Mouse (Mus musculus) layer of hippocampus, postnatal 14 days (tissue): Measurements from ENCODE around the gene Plac9a. TPM values are rescaled to one million over a fixed set of nuclear protein-coding genes. Genes with fewer than 3 reads are reported as not detected.
A peak's percentile ranks its signal among the peaks of the same experiment; 100 is the strongest.
"Not testable (repeated sequence)": the region's sequence is repeated elsewhere in the genome, so short reads cannot be mapped to it uniquely, and the experiment has no call there.

ENCODE experiments used
- DNase-seq, 2 experiments: peaks; one replicate each; pipeline ENCODE4 v3.0.0; 2021 to 2022; ENCODE audit warnings: low spot score in 2 of 2, mixed read lengths in 1 of 2
- long read RNA-seq, 2 experiments: library from polyadenylated mRNA; stranded (forward); transcript quantifications; one replicate each; pipeline ENCODE4 v2.0.0; 2021
- total RNA-seq, 2 experiments: library from RNA; stranded (reverse); gene quantifications; 2 replicates each; pipeline ENCODE4 v1.2.3; 2021

Plac9a gene
- total RNA-seq: 1 to 10 TPM in 1 of 2 experiments, not detected in 1; 3.0 TPM
- long read RNA-seq, experiment 1, partial matches to known transcripts: 0 of 3 reads
- long read RNA-seq, experiment 1, other reads (novel, unspliced or antisense): 0 of 3 reads
- long read RNA-seq, experiment 2, transcript Plac9a-201 (4 exons, 1,555 nt): major isoform, 16 of 19 reads
- long read RNA-seq, experiment 2, partial matches to known transcripts: 0 of 19 reads
- long read RNA-seq, experiment 2, other reads (novel, unspliced or antisense): 3 of 19 reads

DNA sequence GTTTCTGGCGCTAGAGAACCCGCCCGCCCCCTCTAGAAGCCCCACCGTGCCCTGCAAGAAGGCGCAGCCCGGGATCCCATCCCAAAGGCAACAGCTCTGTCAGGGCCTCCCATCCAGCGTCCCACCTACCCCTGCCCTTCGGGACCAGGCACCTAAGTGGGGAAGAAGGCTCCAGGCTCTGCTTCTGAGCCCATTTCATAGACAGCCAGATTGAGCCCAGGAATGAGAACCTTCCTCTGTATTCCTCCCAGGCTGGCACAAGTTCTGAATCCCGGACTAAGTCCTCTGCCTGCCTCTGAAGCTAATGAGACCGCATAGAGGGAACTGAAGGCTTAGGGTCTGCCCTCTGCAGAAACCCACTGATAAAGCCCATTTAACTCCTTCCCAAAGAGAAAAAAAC, at the start of gene Plac9a:
Gene Plac9a (minus strand): TSS at position 101 of the 400 bp plus-strand sequence.
- DNase-seq: not testable (repeated sequence)

DNA sequence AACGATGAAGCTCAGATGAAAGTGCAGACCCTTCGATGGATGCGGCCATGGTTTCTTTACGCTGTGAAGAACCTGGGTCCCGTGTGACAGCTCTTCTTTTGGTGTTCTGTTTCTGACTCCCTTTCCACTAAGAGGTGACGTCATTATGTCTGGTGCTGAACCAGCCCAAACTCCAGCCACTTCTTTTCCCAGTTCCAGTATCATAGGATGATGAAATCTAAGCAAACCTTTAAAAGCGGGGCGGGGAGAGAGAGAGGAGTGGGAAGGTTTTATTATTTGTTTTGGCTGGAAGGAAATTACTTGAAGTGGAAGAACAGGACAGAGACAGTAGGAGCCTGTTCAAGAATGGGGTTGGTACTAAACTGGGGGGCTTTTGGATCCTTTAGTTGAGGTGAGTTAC, 35.1 kb upstream of the Plac9a start, which contains the start of gene Cphx1:
Gene Cphx1 (plus strand): TSS at position 301 of the 400 bp plus-strand sequence.
- not testable (repeated sequence) for DNase-seq

DNA sequence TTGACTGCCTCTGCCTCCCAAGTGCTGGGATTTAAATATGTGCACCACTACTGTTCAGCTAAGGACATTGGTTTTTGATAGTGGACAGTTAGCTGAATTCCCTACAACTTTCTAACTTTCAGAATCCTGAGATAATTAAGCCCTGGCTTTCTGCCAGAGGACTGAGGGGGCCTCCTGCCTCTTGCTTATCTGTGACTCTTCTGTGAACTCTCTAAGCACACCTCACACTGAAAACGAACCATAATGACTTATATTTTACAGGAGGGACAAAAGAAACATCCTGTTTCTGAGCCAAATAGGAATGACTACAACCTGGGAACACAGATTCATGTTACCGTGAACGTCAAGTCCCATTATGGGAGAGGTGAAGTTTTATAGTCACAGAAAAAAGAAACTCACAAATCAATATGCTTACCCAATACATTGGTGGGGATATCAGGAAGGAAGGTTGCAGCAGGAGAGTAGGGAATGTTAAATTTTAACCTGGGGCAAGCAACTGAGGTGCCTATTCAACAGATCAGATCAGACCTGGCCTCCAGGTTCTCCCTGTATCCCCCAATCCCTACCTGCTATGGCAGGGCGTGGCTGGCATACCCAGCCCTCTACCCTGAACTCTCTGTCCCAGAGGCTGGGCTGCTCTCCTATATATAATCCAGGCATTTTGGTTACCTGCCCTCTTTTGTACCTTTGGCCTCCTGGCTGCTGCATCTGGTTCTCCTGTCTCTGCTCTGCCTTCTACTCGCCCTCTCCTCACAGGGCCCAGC, 34.1 kb upstream of the Plac9a start:
- not testable (repeated sequence) for DNase-seq

DNA sequence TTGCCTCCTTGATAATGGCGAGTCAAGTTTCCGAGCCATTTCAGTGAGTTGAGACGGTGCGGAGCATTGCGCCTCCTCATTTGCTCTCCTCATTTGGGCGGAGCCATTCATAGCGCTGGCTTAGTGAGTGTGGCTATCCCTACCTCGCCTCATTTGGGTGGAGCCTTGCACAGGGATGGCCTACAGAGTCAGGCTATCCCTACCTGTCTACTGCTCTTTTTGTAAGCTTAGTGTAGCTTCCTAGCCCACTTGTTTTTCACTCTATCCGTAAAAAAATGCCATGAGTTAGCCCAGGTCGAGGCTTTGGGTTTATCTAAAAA, 24.6 kb upstream of the Plac9a start, which contains the start of gene Tmem254a:
Gene Tmem254a (minus strand): TSS at position 111 of the 320 bp plus-strand sequence.
- DNase-seq: not testable (repeated sequence)

DNA sequence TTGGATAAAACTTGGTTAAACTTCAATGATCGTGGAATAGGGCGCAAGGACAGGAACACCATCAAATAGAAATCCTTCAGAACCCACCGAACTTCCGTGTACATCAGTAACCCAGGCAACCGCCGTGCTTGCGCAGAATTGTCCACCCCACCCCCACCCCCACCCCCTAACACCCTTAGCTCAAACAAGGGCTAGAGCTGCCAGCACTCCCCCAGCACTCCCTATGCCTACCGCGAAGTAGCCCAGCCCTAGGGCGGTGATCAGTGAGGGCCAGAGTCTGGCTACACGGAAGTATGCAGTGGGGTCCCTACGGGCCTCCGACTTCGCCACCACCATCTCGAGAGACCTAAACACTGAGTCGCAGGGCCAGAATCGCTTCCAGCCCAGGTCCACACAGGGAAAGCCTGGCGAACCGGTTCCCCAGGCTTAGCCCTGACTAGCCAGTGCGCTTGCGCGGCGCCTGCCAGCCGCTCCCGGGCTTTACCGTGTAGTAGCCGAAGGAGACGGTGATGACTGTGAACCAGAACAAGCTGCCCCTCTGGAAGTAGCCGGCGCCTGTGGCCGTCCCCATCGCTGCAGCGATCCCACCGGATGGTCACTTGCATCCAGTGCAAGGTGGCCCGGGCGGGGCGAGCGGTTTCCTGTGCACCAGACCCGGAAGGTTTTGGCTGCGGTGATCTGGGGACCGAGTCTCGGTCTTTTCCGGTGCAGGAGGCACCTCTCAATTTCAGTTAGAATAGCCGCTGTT, 24.1 kb upstream of the Plac9a start:
- DNase-seq: not testable (repeated sequence)

DNA sequence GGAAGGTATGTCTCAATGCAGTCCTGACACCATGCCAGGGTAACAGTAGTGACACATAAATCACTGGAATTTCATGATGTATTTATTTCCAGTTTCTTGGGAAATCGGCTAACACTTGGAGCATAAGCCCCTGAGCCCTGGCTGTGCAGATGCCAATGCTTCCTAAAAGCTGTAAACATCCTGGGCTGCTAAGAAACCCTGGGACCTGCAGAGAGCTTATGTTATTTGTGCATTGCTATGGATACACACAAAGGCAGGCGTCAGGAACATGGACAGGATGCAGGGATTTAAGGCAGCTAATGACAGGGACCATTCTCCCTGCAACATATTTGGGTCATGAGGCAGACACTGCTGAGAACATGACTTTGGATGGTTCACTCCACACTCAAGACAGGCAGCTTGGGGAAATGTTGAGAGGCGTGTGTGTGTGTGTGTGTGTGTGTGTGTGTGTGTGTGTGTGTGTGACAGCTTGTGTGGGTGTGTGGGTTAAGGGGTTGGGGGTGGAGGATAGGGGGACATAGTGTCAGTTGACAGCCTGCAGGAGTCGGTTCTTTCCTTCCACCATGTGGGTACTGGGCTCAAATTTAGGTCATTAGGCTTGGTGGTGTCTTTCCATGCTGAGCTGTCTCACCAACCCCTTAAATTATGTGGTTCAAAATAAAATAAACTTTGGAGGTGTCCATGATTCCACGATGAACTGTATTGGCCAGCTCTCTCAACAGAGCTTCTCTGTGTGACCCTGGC, 15.7 kb upstream of the Plac9a start:
- not testable (repeated sequence) for DNase-seq

DNA sequence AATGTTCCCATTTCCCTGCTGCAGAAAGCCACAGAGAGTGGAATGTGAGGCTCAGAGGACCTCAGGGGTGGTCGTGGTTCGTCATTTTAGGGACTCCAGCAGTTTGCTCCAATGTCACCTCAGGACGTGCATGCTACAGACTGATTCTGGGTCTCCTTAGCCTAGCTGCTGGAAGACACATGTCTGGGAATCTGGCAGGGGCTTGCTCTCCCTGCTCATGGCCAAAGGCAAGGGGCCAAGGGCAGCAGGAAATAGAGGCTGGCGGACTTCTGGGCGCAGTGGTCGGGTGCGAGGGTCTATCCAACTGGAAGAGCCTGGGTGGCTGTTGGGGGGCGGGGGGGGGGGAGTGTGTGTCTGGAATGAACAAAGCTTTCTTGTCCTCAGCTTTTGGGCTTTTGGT, 6.1 kb upstream of the Plac9a start:
- DNase-seq: not testable (repeated sequence)

DNA sequence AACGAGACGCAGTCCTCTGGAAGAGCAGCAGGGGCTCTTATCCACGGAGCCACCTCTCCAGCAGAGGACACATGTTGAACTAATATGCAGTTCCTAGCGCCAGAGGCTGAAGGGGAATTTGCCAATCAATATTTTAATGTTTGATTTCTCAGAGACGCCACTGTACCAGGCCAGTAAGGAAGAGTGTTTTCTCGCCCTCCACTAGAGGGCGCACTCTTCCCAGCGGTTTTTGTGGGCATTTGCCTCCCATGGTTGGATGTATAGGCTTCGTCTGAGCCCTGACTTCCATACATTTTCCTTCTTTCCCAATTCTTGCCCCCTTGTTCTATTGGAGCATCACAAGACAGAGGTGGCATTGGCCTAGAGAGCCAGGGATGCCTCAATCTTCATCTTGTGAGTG, 4.4 kb upstream of the Plac9a start:
- not testable (repeated sequence) for DNase-seq

DNA sequence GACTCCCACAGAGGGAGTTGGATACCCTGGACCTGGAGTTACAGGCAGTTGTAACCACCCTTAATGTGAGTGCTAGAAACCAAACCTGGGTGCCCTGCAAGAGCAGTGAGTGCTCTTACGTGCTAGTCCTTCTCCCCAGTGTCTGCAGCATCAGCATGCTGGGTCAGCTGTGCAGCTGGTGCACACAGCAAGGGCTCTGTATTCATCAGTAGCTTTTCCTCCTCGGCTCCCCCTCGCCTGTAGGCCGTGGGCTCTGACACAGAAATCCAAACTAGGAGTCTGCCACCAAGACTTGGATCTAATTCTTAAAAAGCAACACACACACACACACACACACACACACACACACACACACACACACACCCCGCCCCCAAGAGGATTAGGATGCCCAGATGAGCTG, 2.3 kb upstream of the Plac9a start:
- peak; percentile 0 for DNase-seq

DNA sequence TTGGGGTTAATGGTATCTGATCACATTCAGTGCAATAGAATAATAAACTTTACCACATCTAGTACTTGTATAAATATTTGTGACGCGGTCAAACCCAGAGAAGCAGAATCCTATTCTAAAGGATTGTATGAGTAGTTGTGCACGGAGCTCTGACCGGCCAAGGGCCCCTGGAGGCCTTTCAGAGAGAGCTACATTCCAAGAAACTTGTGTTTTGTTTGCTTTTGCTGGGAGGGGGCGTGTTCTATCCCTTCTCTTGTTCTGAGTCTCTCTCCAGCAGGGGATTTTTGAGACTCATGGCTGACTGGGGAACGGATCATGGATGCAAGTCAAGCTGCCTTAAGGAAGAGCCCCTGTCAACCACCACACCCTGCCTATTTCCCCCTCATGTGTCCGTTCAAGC, 7.2 kb downstream of the Plac9a start:
- DNase-seq: not testable (repeated sequence)

DNA sequence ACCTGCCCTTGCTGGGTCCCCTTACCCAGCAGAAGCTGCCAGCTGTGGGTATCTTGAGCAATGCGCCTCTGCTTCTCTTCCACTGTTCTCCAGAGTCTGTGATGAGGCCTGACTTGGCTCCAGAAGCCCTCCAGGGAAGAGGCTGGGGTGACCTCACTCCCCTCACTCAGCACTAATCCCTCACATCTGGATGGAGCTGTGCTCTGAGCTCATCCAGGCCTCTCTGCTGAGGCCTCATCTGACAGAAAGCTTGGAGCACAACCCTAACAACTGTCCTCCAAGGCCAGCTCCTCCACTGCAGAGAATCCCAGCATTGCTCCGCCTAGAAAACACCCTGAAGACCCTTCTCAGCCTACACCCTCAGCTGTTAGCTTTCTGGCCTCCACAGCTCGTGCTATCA, 8.3 kb downstream of the Plac9a start:
- DNase-seq: not testable (repeated sequence)

DNA sequence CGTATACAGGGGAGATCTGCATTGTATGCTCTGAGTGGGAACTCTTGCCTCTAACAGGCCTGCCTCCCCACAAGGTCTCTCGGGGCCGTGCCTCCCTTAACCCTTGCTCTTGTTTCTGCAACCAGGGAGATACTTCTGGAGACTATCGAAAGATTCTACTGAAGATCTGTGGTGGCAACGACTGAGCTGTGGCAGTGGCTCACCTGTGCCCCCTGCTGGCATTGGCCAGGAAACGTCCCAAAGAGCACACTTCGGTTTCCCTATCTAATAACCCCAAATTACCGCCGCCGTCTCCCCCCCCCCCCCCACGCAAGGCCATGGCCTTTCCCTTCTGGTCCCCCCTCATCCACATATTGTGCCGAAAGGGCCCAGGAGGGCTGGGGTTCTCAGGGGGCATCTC, 17.0 kb downstream of the Plac9a start:
- not testable (repeated sequence) for DNase-seq

DNA sequence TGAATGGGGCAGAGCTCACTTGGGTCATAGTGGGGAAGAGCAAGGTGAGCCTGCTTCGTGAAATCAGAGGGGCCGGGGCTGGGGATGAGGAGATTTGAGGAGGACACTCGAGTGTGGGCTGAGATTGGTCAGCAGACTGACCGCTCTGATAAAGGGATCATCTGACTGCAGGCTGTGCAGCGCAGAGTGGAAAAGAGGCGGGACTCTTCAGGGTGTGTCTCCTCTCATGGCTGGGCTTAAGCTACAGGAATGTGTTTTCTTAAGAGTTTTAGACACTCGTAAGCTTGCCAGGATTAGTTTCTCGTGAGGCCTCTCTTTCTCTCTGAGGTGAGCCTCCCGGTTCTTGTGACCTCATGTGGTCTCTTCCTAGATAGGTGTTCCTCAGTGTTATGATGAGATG, 21.1 kb downstream of the Plac9a start:
- DNase-seq: not testable (repeated sequence)

DNA sequence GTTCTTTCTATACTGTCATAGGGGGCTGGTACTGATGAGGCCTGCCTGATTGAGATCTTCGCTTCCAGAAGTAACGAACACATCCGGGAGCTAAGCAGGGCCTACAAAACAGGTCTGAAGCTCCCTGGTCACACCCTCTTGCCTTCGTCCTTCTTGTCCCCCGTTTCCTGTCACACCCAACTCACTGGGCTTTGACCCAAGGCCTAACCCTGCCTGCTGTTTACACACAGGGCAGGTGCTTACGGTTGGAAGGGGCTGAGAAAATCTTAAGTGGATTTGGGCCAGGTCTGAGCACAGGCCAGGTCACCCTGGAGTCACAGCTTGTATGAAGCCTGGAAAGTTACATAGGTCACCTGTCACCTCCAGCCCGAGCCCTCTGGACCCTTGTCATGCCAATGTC, 26.3 kb downstream of the Plac9a start:
- DNase-seq: not testable (repeated sequence)

DNA sequence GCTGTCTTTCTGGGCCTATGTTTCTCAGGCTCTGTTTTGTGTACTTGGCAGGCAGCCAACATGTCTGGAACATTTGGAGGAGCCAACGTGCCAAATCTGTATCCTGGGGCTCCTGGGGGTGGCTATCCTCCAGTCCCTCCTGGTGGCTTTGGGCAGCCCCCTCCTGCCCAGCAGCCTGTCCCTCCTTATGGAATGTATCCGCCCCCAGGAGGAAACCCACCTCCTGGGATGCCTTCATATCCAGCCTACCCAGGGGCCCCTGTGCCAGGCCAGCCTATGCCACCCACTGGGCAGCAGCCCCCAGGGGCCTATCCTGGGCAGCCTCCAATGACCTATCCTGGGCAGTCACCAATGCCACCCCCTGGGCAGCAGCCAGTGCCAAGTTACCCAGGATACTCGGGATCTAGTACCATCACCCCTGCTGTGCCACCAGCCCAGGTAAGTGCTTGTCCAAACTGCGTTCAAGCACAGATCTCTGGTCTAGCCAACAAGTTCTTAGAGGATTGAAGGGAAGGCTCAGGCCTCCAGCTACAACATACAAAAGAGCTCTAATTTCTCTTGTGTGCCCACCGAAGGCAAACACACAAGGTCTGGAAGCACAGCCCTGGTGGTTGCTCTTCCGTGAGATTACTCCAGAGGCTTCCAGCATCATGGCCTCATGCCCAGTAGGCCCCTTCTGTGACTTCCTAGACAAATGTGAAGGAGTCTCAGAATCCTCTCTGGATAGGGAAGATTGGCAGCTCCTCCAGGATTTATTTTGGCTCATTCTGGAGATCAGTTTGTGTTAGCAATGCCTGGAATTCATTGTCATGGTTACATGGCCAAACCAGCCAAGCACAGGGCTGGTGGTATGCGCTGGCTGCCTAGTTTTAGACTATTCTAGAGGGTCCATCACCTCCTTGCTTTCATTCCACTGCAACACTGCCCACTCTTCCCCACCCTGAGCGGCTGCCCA, 30.2 kb downstream of the Plac9a start:
- peak; percentile 46 to 70 for DNase-seq

DNA sequence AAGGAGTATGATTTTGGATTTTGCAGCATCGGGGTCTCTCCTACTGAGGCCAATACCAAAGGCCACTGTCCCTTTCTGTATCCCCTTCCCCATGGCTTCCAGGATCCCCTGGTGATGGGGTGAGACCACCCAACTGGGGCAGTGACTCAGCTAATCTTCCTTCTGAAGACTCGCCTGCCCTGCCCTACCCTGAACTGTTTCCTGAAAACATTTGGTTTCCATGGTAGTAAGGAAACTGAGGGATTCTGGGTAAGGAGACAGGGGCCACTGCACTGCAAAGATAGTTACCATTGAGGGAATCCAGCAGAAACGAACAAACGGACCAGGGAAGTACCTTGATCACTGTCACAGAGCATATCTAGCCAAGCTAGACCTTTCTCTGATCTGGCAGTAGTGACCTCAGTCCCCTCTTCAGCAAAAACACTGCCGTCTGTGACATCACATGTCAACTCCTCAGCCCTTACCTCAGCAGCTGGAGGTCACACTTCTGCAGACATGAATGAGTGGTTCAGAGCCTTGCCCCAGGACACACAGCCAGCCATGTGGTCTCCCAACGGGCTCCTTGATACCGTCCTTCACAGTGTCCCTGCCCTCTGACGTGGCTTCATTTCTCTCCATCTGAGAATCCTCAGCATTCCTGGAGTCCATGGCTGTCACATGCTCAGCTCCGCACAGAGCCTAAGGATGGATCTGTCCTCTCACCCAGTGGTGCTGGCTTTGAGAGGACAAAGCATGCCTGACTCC, 33.6 kb downstream of the Plac9a start:
- DNase-seq: no peak

DNA sequence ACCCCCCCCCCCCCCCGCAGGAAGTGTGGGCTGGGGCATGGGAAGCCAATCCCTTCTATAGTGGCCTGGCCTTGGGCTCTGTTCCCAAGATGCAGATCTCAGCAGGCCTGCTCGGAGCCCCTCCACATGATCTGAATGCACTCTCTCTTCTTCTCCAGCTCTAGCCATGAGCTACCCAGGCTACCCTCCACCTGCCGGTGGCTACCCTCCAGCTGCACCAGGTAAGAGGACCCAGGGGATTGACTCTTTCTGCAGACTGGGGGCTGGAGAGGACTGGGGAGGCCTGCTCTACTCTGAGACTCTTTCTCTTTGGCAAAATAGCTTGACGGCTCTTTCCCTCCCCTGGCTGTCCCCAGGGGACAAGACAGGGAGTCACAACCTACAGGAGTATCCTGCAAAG, 34.2 kb downstream of the Plac9a start:
- DNase-seq: no peak

DNA sequence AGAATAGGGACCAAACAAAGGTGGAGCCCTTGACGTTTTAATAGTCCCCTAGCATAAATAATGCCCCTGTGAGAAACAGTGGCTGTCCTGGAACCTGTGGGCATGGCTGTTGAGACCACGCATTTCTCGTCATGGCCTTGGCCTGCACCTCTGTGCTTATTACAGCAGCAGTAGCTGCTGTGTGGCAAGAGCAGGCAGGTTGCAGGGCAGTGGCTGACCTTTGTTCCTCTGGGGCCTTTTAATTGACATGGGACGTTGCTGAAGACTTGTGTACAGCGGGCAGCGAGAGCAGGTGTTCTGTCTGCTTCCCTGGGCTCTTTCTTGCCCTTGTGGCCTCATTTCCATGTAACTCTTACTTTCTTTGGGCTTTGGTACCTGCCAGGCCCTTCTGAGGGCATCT, 35.1 kb downstream of the Plac9a start:
- no peak for DNase-seq

DNA sequence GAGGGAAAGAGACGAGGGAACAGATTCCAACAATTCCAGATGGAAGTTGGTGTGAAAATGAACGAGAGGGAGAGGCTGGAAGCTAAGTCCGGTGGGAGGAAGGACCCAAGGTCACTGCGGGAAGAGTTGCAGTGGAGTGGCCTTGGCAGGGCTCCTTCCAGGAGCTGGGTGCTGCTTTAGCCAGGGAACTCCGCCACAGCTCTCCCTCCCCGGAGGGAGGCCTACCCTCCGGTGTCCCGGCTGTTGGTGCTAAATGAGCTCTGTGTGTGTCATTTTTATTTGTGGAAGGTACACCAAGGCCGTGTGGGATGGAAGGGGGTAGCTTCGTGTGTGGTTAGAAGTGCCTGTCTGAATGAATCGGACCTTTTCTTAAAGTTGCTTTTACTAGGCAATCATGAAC, 36.1 kb downstream of the Plac9a start:
- no peak for DNase-seq
